Mouse (Mus musculus): ENCODE data around the gene Rab42.
"Not testable (repeated sequence)": the region's sequence is repeated elsewhere in the genome, so short reads cannot be mapped to it uniquely, and the experiment has no call there.

Rab42 gene

DNA sequence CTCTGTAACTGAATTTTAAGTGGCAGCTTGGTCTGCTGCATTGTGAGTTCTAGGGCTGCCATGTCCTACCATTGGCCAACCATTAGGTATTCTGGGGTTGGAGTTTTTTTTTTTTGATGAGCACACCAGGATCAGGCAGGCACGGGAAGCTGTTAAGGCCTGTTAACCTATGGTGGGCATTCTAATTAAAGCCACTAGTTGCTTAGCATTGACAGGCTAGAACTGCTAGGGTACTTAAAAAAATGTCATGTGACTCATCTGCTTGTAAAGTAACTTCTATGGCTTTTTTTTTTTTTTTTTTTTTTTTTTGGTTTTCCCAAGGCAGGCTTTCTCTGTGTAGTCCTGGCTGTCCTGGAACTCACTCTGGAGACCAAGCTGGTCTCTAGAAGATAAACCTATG lies 8.0 kb upstream of the Rab42 start:
- DNase-seq = no peak

DNA sequence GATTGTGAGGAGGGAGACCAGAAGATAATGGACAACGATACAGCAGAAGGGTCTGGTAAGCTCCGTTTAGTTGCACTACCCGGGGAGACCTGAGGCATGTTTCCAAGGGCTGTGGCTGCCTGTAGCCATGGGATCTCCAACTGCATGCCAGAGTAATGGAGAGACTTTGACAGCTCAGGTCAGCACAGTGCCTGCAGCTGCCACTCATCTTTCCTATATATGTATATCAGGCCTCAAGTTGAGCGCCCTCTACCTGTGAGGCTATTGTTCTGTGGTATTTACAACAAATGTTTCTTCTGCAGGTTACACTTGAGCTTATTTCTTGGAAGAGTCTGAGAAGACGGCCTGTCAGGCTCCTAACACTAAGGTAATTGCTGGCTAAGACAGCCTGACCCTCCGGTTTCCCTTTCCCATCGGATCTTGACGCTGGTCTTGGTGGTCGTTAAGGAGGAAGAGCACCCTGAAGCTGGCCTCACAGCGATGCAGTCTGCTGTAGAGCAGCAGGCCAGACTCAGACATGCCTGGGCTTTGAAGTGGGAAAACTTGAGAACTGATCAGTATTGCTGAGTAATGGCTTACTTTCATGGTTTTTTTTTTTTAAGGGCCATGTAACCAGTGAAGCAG lies 6.8 kb upstream of the Rab42 start:
- DNase-seq = peak; percentile 63

DNA sequence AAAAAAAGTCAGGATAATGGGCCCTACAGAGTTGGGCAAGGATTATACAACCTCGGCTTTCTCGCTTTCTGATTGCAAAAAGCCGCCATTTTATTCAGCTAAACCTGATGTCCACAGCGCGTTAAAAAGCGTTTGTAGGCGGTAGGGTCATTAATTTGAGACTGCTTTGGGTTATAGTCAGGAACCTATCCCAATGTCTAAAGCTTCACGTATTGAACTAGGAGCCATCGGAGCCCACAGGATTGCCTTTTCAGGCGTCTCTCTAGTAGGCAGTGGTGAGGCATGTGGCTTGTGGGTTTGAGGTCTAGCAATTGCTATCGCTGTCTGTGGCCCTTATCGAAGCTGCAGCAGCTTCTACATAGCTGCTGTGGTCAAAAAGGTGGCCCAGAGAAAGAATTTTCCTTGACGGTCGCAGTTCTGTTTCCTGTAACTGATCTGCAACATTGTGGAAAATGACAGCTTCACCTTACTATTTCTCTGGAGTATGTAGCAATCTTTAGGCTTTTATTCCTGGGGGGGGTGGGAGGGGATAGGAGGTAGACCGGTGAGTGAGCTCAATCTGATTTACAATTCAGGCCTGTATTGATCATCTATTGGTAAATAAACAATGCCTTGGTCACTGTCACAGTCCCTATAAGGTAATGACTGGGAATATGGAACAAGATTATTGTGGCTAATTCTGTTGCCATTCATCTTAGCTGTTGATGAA lies 6.1 kb upstream of the Rab42 start:
- DNase-seq = no peak

DNA sequence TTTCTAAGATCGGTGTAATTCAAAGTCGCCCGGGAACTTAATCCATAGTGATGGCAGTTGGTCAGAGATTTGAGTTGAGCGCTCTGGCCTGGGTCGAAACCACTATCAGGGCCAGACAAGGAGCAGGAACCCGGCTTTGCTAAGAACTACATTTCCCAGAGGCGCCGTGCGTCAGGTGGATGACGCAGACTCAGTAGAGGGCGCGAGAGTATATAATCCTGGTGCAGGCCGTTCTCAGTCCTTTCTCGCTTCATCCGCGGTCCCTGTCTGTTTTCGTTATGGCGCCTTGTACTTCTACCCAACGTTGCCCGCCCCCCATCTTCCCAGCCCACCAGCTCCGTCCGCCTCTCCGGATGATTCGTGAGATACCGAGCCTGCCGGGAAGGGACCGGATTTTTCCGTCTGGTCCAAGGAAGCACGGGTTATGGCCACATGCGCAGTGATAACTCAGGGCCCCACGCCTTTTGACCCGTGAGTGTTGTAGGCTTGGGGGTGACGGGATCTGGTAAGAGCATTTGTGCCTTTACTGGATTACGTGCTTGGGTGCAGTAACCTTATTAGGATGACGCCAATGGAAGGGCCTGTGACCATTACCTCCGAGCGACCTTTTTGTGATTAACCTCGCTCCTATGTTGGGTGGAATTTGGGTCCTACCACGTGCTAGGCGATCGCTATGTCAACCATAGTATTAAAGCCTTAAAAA lies 5.4 kb upstream of the Rab42 start:
- DNase-seq = peak; percentile 95

DNA sequence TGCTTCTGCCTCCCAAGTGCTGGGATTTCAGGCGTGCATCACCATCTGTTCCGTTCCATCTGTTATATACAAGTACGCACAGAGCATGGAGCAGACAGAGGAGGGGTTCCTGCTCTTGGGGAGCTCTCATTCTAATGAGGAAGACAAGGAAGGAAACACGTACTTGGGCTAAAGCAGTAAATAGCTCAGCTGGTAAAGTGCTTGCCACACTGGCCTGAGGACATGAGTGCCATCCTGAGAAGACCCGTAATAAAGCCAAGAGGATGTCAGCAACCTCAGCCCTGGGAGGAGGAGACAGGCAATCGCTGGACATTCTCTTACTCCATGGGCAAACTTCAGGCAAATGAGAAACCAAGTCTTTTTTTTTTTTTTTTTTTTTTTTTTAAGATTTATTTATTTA lies 2.8 kb upstream of the Rab42 start:
- no peak for DNase-seq

DNA sequence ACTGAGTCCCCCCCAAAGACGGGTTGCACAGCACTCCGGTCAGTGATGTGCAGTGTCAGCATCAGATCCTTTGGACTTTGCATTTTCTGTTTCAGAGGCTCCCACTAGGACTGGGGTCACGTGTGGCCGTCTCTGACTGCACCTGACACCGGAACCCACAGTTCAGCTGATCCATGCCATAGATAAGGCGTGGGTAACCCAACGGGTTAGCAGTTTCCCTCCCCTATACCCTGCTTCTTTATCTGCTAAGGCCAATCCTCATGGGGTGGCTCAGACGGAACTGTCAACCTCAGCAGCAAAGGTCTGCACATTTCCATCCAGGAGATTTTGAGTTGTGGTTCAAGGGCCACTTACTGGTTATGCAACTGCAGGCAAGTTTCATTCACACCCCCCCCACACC lies 2.1 kb upstream of the Rab42 start:
- no peak for DNase-seq

DNA sequence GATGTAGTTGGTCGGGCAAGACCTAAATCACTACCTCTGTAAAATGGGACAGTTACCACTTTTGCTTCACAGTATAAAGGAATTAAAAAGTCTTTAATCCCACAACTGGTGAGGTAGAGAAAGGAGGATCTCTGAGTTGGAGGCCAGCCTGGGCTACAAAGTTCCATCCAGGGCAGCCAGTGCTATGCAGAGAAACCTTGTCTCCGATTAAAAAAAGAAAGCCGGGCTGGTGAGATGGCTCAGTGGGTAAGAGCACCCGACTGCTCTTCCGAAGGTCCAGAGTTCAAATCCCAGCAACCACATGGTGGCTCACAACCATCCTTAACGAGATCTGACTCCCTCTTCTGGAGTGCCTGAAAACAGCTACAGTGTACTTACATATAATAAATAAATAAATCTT lies 299 bp upstream of the Rab42 start:
- DNase-seq = not testable (repeated sequence)

DNA sequence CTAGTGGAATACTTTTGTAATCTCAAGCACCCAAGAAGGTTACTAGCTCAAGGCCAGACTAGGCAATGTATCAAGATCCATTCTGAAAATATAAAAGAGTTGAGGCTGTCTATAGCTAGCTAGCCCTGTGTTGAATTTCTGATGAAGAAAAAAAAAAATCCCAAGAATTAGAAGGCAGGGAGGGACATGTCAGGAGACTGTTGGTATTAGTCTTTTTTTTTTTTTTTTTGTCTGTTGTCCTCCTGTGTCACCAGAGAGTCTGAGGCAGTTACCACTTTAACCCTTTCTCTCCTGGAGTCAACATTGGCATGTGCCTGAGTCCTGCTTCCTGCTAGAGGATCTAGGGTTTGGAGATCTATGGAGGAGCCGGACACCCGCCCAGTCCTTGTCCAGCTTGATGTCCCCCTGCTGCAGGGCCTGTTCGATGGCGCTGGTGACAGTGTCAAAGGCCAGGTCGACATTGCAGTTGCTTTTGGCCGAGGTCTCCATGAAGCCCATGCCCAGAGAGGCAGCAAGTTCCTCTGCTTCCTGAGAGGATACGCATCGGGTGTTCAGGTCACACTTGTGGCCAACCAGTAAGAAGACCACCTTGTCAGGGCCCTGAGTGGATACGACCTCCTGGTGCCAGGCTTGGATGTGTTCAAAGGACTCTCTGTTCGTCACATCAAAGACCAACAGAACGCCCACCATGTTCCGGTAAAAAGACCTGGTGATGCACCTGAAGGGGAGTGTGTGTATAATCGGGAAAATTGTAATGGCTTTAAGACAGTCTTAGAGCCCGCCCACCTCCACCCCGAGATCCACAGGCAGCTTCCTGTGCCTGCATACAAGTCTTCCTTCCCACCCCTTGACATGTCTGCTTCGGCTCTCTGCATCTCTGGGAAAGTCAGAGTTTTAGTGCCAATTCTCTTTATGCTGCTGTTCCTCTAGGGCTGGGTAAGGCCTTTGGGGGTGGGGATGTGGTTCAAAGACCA lies 933 bp downstream of the Rab42 start:
- no peak for DNase-seq

DNA sequence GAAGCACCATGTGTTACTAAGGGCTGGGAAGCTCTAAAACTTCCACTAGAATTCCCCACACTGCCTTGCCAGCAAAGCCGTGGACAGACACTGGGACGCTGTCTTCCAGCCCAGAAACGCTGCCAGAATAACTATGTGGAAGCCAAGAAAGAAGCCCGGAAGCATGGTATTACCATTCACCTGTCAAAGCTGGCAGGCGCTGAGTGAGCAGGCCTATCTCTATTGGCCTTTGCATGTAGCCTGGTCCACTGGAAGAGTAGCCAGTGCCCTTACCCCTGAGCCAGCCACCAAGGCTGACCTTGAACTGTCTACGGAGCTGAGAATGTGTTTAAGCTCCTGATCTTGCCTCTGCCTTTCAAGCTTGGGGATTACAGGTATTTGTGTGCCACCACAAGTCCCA lies 1.7 kb downstream of the Rab42 start:
- DNase-seq = no peak

DNA sequence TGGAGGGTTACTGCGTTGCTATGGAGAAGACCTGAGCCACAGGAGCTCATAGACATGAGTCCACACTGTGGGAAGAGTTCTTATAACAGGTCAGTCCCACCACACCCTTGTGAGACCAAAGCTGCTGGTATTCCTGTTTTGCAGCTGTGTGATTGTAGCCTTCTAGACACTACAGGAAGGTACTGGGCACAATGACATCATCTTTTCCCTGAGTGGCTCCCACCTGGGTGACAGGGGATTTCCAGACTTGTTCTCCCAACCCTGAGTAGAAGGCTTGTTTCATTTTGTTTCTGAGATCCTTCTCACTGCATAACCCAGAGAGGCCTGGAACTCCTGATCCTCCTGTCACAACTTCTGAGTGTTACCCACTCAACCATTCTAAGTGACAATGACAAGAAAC lies 3.3 kb downstream of the Rab42 start:
- DNase-seq = no peak

DNA sequence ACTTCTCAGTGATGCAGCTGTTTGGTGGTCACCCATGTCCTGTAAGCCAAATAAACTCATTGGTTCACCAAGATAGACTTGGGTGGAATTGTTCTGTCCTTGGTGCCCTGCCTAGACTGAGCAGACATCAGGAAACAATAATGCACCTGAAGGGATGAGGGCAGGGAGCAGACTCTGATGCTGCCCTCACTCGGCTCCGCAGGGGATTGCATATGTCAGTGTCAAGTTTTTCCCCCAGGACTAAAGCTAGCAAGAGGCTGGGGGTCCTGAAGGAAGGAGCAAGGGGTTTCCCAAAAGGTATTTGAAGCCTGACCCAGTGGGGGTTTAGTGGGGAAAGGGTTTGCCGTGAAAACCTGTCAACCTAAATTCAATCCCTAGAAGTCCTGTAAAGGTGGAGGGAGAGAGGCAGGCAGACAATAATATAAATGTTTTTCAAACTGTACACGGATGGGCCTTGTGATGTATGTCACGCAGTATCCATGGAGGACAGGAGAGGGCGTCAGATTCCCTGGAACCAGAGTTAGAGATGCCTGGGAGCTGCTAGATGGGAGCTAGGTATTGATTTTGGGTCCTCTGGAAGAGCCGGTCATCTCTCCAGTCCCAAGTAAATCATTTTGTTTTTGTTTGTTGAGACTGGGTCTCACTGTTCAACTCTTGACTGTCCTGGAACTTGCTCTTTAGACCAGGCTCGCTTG lies 7.3 kb downstream of the Rab42 start:
- no peak for DNase-seq

DNA sequence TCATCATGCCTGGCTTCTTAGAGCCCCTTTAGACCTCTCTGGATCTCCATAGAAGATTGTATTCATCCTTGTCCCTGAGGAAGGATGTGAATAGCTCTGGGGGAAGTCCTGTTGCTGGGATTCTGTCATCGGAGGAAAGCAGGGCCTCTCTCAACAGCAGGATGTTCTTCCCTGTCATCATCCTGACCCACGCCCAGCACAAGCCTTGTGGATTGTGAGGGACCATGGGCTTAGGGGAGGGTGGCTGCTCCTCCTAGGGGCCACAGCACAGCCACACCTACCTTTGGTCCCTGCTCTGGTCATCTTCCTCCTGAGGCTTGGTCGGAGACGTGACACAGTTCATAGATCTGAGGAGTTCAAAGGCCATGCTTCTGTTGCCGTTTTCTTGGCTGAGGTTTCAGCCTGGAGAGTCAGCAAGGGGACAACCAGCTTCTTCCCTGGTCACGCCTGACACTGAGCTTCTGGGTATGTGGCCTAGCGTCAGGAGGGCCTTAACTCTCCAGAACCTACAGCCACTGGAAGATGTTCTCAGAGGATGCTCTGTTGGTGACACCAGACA lies 9.4 kb downstream of the Rab42 start:
- DNase-seq = no peak

DNA sequence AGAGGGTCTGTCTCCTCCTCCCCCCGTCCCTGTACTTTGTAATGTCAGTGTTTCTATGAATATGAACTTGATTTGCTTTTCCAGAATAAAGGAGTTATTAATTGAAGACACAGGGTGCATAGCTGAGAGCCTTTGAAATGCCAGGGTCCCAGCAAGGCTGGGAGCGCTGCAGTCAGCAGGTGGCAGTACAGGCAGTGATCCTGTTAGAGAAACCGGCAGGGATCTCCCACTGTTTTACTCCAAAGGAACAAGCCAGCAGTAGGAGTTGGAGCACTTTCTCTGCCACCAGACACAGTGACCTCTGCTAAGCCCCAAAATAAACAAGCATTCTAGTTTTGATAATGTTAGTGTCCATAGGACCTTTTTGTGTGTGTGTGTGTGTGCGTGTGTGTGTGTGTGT lies 10.2 kb downstream of the Rab42 start:
- DNase-seq = peak; percentile 44

DNA sequence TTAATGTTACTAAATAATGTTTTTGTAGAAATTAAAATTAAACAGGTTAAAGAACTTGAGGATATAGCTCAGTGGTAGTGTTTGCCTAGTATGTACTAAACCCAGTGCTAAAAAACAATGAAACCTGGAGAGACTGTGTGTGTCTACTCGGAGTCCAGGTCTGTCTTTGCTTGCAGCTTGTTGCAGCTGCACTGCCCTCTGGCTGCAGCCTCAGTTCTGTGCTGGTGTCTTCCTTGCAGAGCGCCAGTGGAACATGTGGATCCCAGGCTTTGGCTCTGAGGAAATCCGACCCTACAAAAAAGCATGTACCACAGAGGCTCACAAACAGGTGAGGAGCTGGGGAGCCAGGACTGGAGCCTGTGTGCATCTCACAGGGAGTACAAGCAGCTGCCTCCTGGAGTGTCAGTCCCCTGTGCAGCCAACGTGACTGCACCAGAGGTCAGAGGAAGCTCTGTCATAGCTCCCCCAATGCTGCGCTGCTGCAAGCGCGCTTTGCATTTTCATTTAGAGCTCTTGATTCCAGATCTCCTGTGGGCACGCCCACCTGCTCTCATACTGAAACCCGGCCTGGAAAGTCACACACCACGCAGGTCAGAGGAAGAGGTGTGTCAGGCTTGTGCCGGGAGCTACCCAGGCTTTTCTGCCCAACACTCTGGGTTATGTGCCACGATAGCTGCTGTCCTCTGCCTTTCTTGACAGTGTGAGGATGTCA lies 11.4 kb downstream of the Rab42 start:
- DNase-seq = no peak

DNA sequence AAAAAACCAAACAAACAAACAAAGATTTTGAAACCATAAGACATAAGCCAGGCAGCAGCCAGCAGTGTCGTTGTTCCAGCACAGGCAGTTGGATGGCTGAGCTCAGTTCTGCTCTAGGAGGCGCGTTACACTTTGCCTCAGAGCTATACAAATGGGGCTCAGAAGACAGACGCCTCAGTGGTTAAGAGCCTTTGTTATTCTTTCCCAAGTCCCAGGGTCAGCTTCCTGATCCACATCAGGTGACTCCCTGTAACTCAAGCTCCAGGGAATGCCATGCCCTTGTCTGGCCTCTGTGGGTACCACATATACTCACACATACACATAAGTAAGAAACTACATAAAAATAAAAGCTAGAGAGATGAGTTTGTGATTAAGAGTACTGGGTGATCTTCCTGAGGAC lies 12.1 kb downstream of the Rab42 start:
- DNase-seq = no peak

DNA sequence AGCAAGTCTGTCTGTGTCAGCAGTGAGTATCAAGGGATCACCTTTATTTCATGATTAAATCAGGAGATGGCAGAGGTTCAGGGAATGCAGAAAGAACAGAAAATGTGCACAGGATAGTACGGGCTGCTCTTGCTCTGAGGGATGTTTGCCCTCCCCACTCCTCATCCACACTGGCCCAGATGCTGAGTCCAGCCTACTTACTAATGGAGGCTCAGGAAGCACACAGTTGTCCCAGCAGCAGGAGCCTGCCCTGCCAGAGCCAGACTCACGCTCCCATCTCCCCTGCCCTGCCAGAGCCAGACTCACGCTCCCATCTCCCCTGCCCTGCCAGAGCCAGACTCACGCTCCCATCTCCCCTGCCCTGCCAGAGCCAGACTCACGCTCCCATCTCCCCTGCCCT lies 14.3 kb downstream of the Rab42 start:
- DNase-seq = not testable (repeated sequence)

DNA sequence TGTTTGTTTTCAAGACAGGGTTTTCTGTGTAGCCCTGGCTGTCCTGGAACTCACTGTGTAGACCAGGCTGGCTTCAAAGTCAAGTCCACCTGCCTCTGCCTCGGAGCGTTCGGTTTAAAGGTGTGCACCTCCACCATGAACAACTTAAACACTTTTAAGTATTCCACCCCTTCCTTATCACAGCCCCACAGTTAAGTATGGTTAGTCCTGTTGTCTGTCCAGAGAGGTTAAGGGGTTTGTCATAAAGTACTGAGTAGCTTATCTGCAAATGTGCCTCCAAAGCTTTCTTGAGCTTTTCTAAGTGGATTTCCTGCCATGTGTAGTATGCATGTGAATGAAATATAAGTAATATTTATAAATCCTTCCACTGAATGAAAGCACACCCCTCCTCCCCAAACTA lies 27.2 kb downstream of the Rab42 start:
- DNase-seq = no peak

DNA sequence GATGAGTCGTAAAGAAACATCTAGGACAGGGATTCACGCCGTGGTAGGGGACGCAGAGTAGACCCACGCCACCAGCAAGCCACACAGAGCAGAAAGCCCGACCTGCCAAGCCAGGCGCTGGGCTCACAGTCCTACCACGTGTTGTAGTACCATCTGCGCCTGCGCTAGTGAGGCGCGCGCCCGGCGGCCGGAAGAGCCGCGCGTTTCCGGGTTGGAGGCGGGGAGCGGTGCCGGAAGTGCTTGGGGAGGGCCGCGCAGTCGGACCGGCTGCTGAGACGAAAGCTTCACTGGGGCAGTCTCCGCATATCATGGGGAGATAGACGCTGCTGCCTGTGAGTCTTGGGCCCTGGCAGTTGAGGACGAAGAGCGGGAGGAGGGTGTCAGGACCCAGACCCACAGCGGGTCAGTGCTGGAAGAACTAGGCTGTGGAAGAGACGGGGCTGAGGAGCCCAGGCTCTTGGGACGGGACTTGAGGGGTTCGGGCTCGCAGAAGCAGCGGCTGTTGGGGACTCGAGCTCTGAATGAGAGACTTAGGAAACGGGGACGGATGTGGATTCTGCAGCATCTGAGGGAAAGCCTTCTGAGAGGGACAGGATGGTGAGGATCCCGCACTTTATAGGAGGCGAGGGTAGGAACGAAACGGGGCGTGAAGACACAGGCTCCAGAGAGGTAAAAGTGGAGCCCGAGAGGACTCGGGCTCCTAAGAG lies 28.9 kb downstream of the Rab42 start, which contains the start of gene Taf12:
TSS of gene Taf12 (plus strand) at position 220 of the 707 bp plus-strand sequence.
- DNase-seq = peak; percentile 96

DNA sequence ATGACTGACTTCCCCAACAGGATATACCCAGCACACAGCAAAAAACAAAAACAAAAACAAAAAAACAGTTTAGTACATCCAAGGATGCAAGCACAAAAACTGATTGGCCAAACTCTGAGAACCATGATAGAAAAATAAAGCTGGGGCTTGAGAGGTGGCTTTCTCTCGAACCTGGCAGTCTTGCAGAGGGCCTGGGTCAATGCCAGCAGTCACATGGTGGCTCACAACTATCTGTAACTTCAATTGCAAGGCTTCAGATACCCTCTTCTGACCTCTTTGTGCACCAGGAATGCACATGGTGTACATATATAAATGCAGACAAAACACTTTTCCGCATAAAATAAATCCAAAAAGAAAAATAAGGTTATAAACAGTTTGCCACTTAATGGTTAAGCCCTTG lies 30.0 kb downstream of the Rab42 start:
- no peak for DNase-seq

DNA sequence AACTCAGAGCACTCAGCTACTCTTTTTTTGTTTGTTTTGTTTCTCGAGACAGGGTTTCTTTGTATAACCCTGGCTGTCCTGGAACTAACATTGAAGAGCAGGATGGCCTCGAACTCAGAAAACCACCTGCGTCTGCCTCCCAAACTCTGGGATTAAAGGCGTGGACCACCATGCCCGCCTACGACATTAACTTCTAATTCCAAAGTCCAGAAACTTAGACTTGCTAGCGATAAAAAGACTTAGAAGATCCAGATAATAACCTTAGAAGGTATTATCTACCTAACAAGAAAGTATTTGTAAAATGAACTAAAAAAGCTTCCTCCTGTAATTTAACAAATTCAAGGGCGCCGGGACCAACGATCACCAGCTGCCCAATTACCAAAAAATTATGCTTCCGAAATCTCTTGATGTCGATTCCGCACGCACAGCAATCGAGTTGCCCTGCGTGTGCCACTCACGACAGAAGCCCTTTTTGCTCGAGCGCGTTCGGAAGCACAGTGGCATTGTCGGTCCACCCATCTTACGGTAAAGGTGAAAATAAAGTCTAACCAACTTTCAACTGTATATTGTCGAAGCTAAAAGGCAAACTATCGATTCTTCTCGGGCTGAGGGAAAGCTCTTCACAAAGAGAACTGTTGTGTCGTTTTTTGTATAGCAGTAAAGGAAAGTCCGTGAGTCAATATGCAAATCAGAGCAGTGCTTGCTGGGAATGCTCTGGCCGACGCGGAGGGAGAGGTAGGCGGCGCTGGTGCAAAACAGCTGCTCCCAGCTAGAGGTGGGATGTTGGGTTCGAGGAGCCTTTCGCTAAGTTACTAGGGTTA lies 33.2 kb downstream of the Rab42 start:
- peak; percentile 98 for DNase-seq

Measured in retina, postnatal 1 day (tissue).